Mouse (Mus musculus) cerebellum, adult 9-10 months (tissue): Measurements from ENCODE around the gene Ppme1.

Experiments used
- DNase-seq: peaks from one replicate; pipeline ENCODE4 v3.0.0; 2022

Ppme1 gene

DNA sequence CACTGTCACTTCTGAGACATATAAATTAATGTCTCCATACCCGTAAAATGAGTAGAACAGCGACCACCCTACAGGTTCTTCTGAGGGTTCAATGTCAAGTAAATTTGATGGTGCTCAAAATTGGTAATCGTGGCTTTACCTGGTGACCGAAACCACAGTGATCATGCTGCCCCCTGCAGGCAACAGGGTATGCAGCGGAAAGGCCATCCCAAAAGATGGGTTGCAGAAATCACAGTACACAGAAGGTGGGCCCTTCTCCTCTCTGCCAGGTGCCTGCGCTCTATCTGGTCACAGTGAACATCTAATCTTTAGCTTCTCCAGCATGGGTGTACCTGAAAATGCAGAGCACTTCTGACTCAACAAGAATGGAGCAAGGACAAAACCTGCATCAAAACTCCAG is 46.6 kb downstream of the Ppme1 start:
- peak; percentile 25 for DNase-seq

DNA sequence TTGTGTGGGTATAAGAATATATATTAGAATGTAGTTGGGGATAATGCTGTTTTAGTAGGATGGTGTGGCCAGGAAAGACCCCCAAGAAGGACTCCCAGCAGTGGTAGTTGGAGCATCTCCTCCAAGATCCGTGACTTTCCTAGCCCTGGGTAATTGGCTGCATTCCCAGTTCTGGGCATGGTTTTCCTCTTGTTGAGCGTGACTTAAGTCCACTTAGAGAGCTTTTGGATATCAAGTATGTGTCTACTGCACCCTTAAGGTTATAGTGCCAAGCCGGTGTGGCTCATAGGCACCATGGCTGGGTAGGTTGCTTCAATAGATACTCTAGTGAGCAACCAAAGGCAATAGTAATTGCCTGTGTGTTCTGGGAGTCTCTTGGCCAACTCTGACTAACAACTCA is 48.4 kb downstream of the Ppme1 start:
- no peak for DNase-seq

DNA sequence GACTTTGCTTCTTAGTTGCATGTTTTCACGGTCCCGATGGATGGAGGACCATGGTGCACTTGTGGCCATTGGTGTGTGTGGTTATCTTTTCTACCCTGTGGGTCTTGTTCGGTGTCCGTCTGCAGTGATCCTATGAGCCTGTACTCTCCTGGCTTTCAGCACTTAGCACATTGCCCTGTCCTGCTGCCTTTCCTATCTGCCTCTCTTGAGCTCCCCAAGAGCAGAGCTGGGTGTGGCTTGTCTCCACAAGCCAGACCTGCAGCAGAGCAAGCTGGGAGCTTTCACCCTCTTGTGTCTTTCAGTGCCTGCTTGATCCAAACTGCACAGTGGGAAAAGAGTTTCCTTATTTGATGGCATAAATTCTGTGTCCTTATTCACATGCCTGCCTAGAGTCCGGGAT is 54.6 kb downstream of the Ppme1 start:
- DNase-seq = no peak

DNA sequence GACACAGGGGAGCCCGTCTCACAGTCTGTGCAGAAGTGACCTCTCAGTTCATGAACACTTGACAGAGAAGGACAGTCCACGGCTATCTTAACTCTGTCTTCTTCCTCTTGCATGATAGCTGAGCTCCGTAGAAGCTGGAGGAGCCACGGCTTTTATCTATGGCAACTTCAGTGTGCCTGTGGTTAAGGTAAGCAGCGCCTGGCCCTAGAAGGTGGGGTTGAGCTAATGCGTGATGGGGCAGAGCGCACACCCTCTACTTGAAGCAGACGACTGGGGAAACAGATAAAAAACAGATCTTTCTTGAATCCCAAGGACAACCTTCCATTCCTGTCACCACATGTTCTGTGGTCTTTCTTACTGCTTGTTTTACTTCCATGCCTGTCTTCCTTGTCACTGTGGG is 55.2 kb downstream of the Ppme1 start:
- no peak for DNase-seq

DNA sequence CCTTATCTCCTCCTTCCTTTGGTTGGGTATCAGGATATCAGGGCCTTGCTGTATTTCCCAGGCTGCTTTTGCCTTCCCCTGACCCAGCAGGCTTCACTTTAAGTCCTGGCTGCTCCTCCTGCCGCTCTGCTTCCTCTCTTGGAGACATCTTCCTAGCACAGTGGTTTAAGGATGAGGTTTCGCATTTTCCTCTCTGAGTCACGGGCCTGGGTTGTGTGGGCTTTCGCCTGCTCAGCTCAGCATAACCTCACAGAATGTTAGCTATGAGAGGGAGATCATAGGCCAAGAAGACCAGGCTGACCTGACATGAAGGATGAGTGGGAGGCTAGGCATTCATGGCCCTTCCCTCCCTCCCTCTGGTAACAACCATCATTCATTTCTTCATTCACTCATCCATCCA is 59.4 kb downstream of the Ppme1 start:
- no peak for DNase-seq

DNA sequence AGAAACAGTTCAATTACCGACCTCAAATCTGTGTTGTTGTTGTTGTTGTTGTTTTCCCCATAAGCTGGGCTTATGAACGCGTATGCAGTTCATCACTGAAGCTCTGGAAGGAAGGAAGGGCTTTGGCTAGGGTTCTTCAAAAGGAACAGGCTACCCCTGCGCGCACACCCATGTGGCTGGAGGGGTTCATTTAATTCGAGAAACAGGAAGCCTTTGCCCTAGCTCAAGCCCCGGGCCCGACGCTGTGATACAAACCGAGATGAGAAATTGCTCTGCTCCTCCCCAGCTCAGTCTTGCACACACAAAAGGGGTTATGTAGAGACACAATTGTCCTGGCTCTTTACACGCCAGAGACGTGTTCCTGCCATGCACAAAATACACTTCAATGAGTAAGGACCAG is 61.8 kb downstream of the Ppme1 start:
- DNase-seq = no peak

DNA sequence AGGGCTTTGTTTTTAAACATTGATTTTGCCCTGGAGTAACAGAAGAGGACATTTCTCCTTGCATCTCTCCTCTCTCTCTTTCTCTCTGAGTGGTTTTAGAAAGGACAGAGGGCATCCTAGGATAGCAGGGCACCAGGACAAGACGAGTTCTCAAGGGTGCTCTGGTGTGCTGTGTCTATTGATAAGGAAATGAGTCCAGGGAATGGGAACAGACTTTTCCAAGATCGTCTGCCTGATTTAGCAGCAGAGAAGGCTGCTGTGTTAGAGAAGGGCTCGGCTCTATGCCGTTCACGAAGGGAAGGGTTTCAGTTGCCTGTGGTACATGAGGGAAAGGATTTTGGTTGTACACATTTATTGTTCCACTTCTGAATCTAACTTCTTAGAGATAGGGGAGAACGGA is 62.4 kb downstream of the Ppme1 start:
- no peak for DNase-seq

DNA sequence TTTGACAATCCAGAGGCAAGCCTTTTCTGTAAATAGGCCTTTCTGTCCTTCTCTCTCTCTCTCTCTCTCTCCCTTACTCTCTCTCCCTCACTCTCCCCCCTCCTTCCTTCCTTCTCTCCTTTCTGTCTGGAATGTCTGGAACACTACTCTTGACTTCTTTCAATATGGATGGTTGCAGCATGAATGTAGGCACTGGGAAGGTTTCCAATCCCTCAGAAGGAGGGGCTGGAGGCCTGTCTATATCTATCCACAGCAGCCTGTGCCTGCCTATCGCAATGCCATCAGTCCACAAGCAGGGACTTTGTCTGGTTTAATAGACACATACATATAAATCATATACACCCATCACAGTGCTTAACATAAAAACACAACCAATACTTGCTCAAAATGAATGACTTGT is 62.9 kb downstream of the Ppme1 start:
- DNase-seq = no peak

DNA sequence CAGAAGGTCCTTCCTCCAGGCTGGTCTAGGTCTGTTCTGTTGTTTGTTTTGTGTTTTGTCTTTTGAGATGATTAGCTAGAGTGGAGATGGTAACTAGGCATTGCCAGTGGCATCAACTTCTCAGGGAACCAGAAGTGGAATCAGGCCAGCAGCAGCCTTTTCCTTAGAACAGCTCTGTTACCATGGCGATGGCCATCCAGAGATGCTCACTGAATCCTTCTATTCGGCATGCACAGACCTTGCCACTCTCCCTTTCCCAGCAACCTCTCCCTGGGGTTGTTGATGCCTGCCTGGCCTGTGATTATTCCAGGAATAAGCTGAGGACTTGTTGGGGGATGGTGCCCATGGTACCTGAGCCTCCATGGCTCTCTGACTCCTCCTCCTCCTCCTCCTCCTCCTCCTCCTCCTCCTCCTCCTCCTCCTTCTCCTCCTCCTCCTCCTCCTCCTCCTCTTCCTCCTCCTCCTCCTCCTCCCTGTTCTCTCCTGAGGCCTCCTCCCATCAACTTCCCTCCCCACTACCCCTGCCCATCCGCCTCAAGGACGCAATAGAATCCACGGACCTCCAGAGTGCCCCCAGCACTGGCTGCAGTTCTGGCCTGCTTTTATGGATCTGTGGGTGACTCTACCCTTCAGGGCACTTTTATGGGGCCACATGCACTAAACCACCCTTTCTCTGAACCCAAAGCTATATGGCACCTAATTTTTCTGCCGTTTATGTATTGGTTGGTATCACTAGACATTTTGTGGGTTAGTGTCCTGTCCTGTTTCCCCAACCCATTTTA is 64.0 kb downstream of the Ppme1 start:
- DNase-seq = no peak

DNA sequence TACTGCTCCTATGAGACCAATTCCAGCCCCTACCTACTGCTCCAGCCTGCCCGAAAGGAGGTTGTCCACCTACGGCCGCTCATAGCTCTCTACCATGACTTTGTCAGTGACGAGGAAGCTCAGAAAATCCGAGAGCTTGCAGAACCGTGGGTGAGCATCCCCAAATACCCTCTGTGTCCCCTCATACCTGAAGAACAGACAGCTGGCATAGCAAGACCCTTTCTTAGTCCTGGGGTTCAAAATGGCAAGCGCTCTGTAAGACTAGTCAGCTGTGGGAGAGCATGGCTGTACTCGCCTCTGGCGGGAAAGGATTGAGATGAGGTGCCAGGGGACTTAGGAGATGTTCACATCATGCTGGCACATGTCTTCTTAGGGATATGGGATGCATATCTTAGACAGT is 66.2 kb downstream of the Ppme1 start:
- no peak for DNase-seq

DNA sequence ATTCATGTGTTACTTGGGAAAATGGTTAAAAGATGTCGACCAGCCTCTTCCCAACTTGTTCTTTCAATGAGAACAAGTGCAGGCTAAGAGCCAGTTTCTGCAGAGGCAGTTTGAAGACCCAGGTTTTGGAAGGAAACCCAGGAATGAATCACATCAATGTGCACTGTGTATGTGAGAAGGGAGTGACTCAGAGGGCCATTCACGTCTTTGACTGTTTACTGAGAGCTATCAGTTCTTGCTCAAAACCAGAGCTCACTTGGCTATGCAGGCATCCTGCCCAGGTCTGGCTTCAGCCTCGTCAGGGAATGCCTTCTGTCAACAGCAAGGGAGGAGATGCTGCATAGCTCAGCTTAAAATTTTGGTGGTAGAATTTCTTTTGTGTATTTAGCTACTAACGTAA is 69.8 kb downstream of the Ppme1 start:
- no peak for DNase-seq

DNA sequence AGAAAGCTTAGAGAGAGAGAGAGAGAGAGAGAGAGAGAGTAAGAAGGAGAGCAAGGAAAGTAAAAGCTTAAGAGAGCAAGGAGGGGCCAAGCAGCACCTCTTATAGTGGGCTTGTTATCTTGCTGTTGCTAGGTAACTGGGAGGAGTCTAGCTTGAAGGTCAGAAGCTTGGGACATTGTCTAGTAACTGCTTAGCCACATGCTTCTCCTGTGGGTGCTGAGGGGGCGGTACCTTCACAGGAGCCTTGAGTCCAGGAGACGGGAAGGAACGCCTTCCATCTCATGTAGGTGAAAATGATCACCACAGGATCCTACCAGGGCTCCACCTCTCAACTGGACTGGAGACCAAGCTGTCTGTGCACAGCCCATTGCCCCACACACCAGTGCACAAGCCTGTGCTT is 70.7 kb downstream of the Ppme1 start:
- DNase-seq = no peak

DNA sequence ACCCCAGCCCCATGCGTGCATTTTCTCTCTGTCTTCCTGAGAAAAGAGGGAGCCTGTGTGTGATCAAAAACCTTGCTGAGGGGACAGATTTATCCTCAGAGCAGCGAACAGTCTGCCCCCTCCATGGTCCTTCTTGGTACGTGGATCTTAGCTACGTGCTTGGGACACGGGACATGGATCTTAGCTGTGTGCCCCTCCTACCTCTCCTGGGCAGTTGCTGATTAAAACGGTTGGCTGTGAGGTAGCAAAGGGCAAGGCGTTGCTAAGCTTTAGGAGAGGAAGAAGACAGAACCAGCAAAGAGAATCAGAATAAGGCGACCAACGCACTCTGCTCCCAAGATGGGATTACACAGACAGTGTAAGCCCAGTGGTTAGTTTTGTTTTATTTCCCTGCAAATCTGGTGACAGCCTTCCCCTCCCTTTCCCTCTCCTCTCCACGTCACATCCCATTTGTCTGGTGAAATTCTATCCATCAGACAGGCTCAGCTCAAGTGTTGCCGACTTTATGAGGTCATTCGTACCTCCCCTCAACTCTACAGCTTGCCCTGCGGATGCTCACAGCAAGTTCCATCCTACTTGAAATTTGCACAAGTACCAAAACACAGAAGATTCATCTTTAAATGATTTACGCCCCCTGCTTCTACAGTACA is 73.1 kb downstream of the Ppme1 start:
- no peak for DNase-seq

DNA sequence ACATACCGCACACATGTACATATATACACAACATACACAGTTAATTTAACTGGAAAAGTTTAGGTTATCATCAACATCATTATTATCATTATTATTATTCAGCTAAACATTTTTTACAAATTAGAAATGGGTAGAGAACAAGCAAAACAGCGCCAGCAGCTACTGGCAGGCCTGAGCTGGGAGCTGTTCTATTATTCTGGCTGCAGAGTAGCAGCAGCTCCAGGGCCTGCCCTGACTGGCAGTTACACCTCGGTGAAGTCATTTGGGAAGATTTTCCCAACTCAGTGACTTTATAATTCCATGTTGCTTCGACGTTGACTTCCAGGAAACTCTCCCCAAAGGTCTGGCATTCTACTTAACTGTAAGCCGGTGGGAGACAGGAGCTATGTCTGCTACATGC is 75.4 kb downstream of the Ppme1 start:
- no peak for DNase-seq

DNA sequence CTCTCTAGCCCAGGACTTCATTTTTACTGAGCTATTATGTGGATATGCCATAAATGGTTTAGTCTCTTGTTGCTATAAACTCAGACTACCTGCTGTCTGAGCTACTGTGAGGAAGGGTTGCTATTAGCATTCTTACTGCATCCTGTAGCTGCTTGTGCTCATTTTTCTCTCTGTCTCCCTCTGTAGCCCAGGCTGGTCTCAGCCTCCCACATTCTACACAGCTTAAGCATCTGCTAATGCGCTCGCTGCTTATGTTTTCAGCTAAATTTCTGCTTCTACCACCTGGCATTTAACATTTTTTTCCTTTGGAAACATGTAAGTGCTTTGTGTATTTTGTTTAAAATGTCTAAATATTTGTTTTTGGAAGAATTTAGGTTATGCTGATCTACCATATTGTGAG is 76.4 kb downstream of the Ppme1 start:
- no peak for DNase-seq

DNA sequence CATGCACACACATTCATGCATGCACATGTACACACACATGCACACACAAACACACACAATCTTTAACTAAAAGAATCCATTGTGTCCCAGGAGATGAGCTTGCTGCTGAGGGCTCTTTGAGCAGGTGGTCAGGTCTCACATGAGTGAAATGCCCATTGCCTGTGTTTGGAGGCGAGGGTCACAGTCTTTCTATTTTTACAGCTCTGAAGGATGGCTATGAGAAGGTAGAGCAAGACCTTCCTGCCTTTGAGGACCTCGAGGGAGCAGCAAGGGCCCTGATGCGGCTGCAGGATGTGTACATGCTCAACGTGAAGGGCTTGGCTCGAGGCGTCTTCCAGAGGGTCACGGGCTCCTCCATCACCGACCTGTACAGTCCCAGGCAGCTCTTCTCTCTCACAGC is 78.6 kb downstream of the Ppme1 start:
- DNase-seq = no peak

DNA sequence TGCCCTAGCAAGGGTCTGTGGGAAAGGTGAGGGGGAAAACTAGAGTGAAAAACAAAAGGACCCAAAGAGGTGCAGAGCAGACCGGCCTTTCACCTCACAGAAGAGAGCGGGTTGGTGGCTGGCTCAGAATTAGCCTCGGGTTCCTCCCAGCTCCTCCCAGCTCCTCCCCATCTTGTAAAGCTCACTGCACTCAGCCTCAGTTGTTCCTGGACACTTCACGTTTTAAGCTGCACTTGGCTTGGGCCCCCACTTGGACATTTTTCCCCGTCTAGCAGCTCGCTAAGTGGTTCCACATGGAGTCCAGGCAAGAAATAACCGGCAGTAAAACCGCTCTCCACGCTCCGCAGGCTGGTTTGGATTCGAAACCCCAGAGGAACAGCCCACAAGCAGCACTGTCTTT is 83.5 kb downstream of the Ppme1 start:
- DNase-seq = no peak

DNA sequence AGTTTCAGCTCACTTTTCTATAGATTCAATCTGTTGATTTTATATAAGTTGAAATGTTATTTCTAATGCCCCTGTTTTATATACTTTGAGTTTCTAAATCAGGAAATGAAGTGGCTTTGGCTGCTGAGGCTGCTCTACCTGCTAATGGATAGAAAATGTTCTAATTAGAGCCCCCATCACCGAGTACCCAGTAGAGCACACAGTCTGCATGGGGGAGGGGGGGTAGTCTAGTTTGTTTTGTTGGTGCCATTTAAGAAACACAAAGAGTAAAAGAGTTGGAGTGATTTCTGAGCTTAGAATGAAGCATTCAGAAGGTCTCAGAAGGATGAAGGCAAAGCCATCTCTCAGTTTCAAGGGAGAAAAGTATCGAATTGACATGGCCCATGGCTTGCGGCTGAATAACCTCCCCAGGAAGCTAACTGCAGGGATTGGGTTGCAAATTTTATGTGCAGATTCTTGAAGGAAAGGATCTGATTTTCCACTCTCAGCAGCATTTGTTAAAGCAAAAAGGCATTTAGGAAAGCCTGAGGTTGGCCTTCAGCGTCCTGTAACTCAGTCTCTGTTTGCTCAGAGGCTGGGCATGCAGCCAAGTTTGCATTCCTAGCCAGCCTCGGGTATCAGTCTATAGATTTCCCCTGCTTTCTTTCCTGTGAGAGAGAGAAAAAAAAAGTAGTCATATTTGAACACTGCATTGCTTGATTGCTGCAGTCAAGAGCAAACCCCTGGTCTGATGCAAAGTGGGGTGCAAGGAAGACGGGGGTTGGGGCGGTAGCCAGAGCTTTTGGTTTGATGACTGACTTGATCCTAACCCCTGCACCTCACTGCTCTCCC is 84.1 kb downstream of the Ppme1 start:
- no peak for DNase-seq

DNA sequence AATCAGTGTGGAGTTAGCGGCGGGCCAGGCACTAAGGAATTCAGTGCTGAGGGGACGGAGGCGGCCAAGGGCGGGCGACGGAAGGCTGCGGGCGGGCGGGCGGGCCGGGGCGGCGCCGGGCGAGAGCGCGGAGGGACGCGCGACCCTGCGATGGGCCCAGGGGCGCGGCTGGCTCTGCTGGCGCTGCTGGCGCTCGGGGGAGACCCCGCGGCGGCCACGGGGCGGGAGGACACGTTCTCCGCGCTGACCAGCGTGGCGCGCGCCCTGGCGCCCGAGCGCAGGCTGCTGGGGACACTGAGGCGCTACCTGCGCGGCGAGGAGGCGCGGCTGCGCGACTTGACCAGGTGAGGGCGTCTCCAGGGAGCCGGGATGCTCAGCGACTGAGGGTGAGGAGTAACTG is 86.7 kb downstream of the Ppme1 start, which contains the start of gene P4ha3:
Gene P4ha3, plus strand, starts transcription at position 138 of the 400 bp plus-strand sequence.
- DNase-seq = no peak

DNA sequence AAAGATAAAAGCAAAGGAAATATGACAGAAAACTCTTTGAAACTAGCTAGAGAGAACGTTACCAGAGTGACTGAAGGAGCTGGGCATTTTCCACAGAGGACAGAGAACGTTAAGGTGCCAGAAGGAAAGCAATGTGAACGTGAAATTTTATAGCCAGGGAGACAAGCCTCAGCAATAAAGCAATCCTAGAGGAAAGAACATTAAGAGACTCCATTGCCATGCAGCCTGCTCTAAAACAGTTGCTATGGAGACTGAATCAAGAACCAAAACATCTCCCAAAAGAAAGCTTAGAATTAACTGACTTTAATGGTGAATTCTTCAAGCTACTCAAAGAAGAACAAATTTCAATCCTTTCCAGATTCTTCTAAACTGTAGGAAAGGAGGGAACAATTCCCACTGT is 88.8 kb downstream of the Ppme1 start:
- no peak for DNase-seq

DNA sequence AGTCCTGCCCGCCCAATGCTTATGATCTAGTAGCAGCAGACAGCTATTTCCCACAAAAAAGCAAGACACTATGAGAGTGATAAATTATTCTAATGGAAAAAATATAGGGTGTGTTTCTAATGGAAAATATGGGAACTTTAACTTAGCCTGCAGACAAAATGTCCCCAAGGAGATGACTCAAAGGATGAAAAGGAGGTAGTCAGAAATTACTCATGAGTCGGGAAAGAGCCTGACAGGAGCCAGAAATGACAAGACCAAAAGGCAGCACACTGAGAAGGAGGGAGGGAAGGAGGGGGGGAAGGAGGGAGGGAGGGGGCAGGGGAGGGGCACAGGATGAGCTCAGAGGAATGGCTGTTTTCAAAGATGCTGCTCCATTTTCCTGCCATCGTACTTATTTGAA is 90.5 kb downstream of the Ppme1 start:
- no peak for DNase-seq

DNA sequence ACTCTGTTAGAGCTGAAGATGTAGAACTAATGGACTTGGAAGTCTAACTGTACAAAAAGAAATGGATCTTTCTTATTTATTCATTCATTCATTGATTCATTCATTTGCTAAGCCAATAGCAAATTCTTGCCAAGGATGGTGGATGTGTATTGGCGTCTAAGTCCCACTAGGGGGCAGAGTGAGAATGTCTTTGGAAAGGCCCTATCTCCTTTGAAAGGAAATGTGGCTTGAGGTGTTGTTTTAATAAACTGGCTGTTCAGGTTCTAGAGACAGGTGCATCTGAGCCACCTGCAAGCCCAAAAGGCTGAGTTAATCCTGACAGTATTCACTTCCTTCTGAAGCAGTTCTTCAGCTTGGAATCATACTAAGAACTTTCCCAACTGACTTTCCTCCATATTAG is 92.3 kb downstream of the Ppme1 start:
- peak; percentile 43 for DNase-seq
